Mouse (Mus musculus) liver, embryonic 11.5 days (tissue): ENCODE data around the gene Rmnd1. TPM values are rescaled to one million over a fixed set of nuclear protein-coding genes. Genes with fewer than 3 reads are reported as not detected.

Experiments
- ATAC-seq: fragments of 200-750 bp; cut with Nextera tagmentation; replicated peaks from 2 replicates; pipeline ENCODE4 v1.8.0; 2017; ENCODE audit warnings: moderate number of reproducible peaks, mild to moderate bottlenecking, moderate TSS enrichment, moderate library complexity; ENCODE audit not compliant: low FRiP score
- DNase-seq: peaks from one replicate; pipeline ENCODE4 v3.0.0-alpha.2; 2017; ENCODE audit warnings: low spot score
- H3K27ac ChIP-seq: fragments of 300-500 bp; sonication (generic); 2 replicates; pipeline ENCODE4 v1.5.1; 2014; ENCODE audit warnings: mild to moderate bottlenecking, low read depth, low read length, control low read depth
- H3K27me3 ChIP-seq: fragments of 300-500 bp; sonication (generic); replicated peaks from 2 replicates; pipeline ENCODE4 v1.6.1; 2014; ENCODE audit warnings: low read length, mixed read lengths; ENCODE audit not compliant: control insufficient read depth, insufficient read depth
- H3K36me3 ChIP-seq: fragments of 300-500 bp; sonication (generic); 2 replicates; pipeline ENCODE4 v1.6.1; 2014; ENCODE audit warnings: mild to moderate bottlenecking, low read length, moderate library complexity, mixed read lengths; ENCODE audit not compliant: control insufficient read depth, insufficient read depth
- H3K4me1 ChIP-seq: fragments of 300-500 bp; sonication (generic); replicated peaks from 2 replicates; pipeline ENCODE4 v1.6.1; 2014; ENCODE audit warnings: low read length, mixed read lengths; ENCODE audit not compliant: control insufficient read depth, insufficient read depth
- H3K4me2 ChIP-seq: fragments of 300-500 bp; sonication (generic); 2 replicates; pipeline ENCODE4 v1.6.1; 2014; ENCODE audit warnings: mild to moderate bottlenecking, control low read depth, moderate library complexity
- H3K4me3 ChIP-seq: fragments of 300-500 bp; sonication (generic); 2 replicates; pipeline ENCODE4 v1.5.1; 2014; ENCODE audit warnings: low read depth, low read length, control low read depth
- H3K9ac ChIP-seq: fragments of 300-500 bp; sonication (generic); 2 replicates; pipeline ENCODE4 v1.6.1; 2014; ENCODE audit warnings: low read depth, low read length, control low read depth
- H3K9me3 ChIP-seq: fragments of 300-500 bp; sonication (generic); 2 replicates; pipeline ENCODE4 v1.6.1; 2016; ENCODE audit warnings: low read length, inconsistent platforms, mixed read lengths; ENCODE audit not compliant: control insufficient read depth
- WGBS: fragments of 180-500 bp; shearing (Covaris S2); extraction: QIAGEN DNeasy Blood & Tissue Kit; methylation state at CpG from one replicate; pipeline ENCODE4 v1.1.7; 2014; 5-methylcytosine and 5-hydroxymethylcytosine counted together
- polyA plus RNA-seq: library from polyadenylated mRNA; unstranded; fragments of >200 nt; fragmentation: Nextera tagmentation; extraction: Ambion mirVana; gene quantifications from 2 replicates; pipeline ENCODE4 v1.2.1, GENCODE M21; 2014

Rmnd1 gene
- polyA plus RNA-seq: 56.2 and 60.3 TPM in 2 replicates

DNA sequence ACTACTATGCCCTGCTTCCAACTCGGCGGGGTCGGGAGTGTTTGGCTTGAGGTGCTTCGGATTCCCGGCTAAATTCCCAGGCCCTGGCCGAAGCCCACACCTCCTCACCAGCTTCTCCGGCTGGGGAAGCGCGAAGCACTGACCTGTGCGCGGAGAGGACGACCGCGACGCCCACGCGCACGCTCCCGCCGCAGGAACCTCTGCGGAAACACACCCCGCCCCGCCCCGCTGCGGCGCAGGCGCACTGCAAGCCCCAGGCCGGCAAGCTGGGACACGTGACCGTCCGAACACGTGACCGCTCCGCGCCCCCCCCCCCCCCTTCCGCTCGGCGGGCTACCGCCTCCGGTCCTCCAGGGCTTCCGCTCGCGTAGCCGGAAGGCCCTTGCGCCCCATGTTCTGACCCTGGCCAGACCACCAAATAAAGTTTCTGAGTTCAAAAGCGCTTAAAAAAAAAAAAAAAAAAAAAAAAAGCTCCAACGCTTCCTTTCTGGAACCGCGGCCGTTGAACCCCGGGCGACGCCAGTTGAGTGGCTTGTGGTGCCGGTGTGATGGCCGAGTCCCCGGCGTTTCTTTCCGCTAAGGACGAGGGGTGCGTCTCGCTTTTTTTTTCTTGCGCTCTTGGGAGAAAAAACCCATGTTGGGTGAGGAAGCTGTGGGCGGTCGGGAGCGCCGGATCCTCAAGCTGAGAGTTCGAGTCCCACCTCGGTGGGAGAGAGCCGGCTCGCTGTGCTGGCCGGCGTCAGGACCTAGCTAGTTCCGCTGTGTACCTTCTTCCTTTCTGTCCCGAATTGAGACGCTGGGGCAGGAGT is at the start of gene Rmnd1, which contains the start of gene Armt1:
Rmnd1 (minus strand) TSS at position 266 of the 809 bp plus-strand sequence.
Armt1 (plus strand) TSS at position 345 of the 809 bp plus-strand sequence.
- Histone ChIP-seq H3K9ac (peak within 1 kb of the TSS; percentile 89), H3K4me2 (peak within 1 kb of the TSS; percentile 82), H3K27ac (peak within 1 kb of the TSS; percentile 86), H3K4me3 (peak within 1 kb of the TSS; percentile 63), H3K36me3 (peaks cover 6% of the 10 kb centered on the region; the same call in 1 of the 2 replicates), H3K27me3 (no peaks in the 10 kb centered on the region), H3K4me1 (peaks cover 14% of the 10 kb centered on the region), H3K9me3 (no peaks in the 10 kb centered on the region)
- DNase-seq (peak; percentile 93), ATAC-seq (peak; percentile 95)
- 0% methylated on average over 69 of the region's 75 CpGs for WGBS

DNA sequence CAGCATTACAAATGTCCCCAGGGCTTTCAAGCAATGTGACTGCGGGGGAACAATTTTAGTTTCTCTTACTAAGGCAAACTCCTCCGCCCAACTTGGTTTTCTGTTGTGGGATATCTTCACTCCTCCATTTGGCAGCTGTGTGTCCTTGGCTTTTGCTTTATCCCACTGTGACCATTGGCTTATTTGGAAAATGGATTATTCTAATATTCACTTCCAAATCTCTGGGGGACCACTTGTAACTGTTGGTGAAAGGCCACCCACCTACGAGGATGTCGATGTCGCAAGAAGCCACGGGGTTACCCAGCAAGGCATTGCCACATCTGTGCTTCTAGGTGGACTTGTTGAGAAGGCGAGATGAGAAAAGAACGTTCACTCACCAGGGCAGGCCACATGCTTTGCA is 49.5 kb upstream of the Rmnd1 start:
- Histone ChIP-seq H3K36me3 (no peaks in the 10 kb centered on the region), H3K4me2 (no peak overlapping the region), H3K27ac (no peak overlapping the region), H3K4me3 (no peak overlapping the region), H3K9me3 (no peaks in the 10 kb centered on the region), H3K4me1 (no peaks in the 10 kb centered on the region), H3K27me3 (no peaks in the 10 kb centered on the region), H3K9ac (no peak overlapping the region)
- WGBS: 72% methylated on average over 8 of the region's 8 CpGs
- ATAC-seq: no peak
- DNase-seq: no peak

DNA sequence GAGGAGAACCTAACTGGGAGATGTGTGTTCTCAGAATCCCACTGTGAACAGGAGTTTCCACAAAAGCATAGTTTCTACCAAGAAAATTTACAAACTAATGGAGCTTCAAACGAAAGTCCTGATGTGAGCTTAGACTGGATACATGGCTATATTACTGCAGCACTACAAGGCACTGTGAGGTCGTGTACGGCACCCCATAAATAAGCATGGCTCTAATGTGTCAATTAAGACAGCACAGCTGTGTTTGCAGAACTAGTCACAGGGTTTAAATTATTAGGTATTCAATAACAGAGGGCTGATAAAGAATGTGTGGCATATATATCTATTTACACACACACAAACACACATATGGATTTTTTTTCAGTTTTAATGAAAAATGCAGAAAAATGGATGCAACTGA is 48.7 kb upstream of the Rmnd1 start:
- no peak overlapping the region for H3K4me3 ChIP-seq
- WGBS: 72% methylated on average over 3 of the region's 3 CpGs
- no peak overlapping the region for H3K9ac ChIP-seq
- no peak overlapping the region for H3K4me2 ChIP-seq
- DNase-seq: no peak
- no peaks in the 10 kb centered on the region for H3K4me1 ChIP-seq
- ATAC-seq: no peak
- H3K9me3 ChIP-seq: no peaks in the 10 kb centered on the region
- no peaks in the 10 kb centered on the region for H3K27me3 ChIP-seq
- no peak overlapping the region for H3K27ac ChIP-seq
- no peaks in the 10 kb centered on the region for H3K36me3 ChIP-seq

DNA sequence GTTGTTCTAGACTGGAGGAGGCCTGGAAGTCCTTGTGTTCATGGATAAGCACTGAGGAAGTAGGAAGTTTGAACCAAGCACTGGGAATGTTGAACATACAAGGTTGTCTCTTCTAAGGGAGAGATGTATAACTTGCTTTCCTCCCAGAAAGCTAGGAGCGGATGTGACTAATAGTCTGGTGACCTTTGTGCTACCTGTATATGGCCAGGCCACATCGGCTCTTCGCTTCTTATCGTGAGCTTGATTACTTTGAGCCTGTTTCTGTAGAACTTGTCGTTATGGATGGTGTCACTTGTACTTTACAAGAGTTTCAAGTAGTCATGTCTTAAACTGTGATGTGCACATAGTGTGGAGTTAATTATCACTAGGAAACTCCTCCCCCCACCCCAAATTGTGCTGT is 44.4 kb upstream of the Rmnd1 start:
- no peak for ATAC-seq

DNA sequence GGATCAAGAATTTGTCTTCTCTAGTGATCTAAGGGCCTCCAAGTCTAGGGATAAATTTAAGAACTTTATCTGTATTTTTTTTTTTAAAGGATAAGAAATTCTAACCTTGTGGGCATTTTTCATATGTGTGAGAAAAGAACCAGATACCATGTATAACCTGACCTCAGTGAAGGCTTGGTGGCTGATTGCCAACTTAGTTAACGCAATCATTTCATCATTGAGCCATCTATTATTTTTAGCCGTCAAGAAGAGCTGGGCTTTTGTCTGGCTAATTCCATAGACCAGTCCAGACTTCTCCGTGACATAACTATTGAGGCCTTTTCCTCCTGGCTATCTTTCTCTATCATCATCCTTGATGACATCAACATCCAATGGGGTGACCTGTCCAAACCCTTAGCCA is 43.2 kb upstream of the Rmnd1 start:
- Histone ChIP-seq H3K4me2 (no peak overlapping the region), H3K9ac (no peak overlapping the region), H3K9me3 (no peaks in the 10 kb centered on the region), H3K27ac (no peak overlapping the region), H3K4me1 (no peaks in the 10 kb centered on the region), H3K27me3 (no peaks in the 10 kb centered on the region), H3K36me3 (no peaks in the 10 kb centered on the region), H3K4me3 (no peak overlapping the region)
- 87% methylated on average over 3 of the region's 3 CpGs for WGBS
- no peak for ATAC-seq
- DNase-seq: no peak

More for the DNA sequence above, 44.4 kb upstream of the Rmnd1 start:
- DNase-seq: no peak
- Histone ChIP-seq H3K4me1 (no peaks in the 10 kb centered on the region), H3K4me2 (no peak overlapping the region), H3K9me3 (no peaks in the 10 kb centered on the region), H3K36me3 (no peaks in the 10 kb centered on the region), H3K27ac (no peak overlapping the region), H3K9ac (no peak overlapping the region), H3K4me3 (no peak overlapping the region), H3K27me3 (no peaks in the 10 kb centered on the region)
- WGBS: 88% methylated on average over 5 of the region's 5 CpGs

DNA sequence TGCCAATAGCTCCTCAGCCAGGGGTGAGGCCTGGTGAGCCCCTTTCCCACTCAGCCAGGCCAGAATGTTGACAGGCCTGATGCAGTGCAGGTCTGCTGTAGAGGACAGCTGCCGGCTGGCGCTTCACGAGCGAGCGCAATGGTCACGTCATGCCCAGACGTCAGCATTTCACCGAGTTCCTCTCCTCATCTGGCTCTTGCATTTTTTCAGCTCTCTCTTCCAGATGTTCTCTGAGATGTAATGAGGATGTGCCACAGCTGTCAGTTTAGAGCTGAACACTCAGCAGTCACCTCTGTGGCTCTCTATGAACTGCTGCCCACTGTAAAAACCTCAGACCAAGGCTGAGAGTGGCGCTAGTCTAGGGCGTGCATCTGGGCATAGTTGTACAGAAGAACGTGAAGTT is 41.4 kb upstream of the Rmnd1 start:
- WGBS: 74% methylated on average over 11 of the region's 11 CpGs
- Histone ChIP-seq H3K4me2 (no peak overlapping the region), H3K4me3 (no peak overlapping the region), H3K27me3 (no peaks in the 10 kb centered on the region), H3K9me3 (no peaks in the 10 kb centered on the region), H3K36me3 (no peaks in the 10 kb centered on the region), H3K4me1 (no peaks in the 10 kb centered on the region), H3K9ac (no peak overlapping the region), H3K27ac (no peak overlapping the region)
- DNase-seq (no peak), ATAC-seq (no peak)

DNA sequence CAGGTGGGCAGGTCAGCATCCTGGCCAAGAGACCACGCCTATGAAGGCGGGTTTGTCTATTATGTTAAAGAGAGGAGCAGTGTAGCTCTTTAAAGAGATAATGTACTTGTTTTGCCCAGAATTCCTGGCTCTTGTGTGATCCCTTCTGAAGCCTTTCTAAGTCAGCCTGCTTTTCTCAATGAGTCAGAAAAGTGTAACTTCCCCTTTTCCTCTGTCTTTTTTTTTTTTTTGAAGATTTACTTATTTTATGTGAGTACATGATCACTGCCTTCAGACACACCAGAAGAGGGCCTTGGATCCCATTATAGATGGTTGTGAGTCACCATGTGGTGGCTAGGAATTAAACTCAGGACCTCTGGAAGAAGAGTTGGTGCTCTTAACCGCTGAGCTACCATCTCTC is 37.2 kb upstream of the Rmnd1 start:
- WGBS: 77% methylated on average over 3 of the region's 3 CpGs
- Histone ChIP-seq H3K4me2 (no peak overlapping the region), H3K4me3 (no peak overlapping the region), H3K9ac (no peak overlapping the region), H3K27ac (no peak overlapping the region), H3K27me3 (no peaks in the 10 kb centered on the region), H3K36me3 (no peaks in the 10 kb centered on the region), H3K9me3 (no peaks in the 10 kb centered on the region), H3K4me1 (no peaks in the 10 kb centered on the region)
- no peak for ATAC-seq
- DNase-seq: no peak

DNA sequence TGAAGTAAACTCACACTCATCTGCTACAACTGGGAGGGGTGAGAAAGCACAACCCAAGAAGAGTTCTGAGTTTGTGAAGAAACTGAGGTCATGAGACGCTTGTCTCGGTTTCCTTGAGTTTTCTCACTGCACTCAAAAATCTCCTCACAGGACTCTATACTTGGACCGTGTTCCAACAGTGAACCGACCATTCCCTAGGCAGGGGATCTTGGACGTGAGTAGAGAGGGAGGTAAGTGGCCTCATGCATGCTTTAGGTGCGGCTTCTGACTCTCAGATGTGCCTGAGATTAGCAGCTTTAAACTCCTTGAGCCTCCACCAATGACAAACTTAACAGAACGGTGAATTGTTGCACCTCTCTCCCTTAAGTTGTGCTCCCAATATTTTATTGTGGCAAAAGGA is 33.6 kb upstream of the Rmnd1 start:
- WGBS: 72% methylated on average over 7 of the region's 7 CpGs
- no peak overlapping the region for H3K27ac ChIP-seq
- H3K27me3 ChIP-seq: no peaks in the 10 kb centered on the region
- no peaks in the 10 kb centered on the region for H3K36me3 ChIP-seq
- H3K9me3 ChIP-seq: no peaks in the 10 kb centered on the region
- H3K4me2 ChIP-seq: no peak overlapping the region
- H3K9ac ChIP-seq: no peak overlapping the region
- H3K4me3 ChIP-seq: no peak overlapping the region
- DNase-seq (no peak), ATAC-seq (no peak)
- H3K4me1 ChIP-seq: no peaks in the 10 kb centered on the region

DNA sequence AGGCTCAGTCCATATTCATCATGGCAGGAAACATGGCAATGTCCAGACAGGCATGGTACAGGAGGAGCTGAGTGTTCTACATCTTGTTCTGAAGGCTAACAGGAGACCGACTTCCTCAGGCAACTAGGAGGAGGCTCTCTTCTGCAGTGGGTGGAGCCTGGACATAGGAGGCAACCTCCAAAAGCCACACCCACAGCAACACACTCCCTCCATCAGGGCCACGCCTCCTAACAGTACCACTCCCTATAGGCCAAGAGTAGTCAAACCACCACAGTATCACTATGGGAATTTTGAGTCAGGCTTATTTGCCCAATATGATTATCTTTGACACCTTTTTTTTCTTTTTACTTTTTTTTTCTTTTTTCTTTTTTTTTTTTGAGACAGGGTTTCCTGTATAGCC is 28.0 kb upstream of the Rmnd1 start:
- H3K27me3 ChIP-seq: no peaks in the 10 kb centered on the region
- no peak overlapping the region for H3K27ac ChIP-seq
- no peaks in the 10 kb centered on the region for H3K4me1 ChIP-seq
- no peak overlapping the region for H3K4me3 ChIP-seq
- no peak for DNase-seq
- 79% methylated on average over 2 of the region's 2 CpGs for WGBS
- H3K9me3 ChIP-seq: no peaks in the 10 kb centered on the region
- ATAC-seq: peak; percentile 61
- H3K36me3 ChIP-seq: peaks cover 2% of the 10 kb centered on the region; the same call in 1 of the 2 replicates
- no peak overlapping the region for H3K4me2 ChIP-seq
- no peak overlapping the region for H3K9ac ChIP-seq
